Mouse (Mus musculus) intestine, embryonic 15.5 days (tissue): Measurements from ENCODE around the gene Zfp3. TPM values are rescaled to one million over a fixed set of nuclear protein-coding genes. Genes with fewer than 3 reads are reported as not detected.
A peak's percentile ranks its signal among the peaks of the same experiment; 100 is the strongest.
"Not testable (repeated sequence)": the region's sequence is repeated elsewhere in the genome, so short reads cannot be mapped to it uniquely, and the experiment has no call there.

Experiments used
- ATAC-seq: fragments of 200-750 bp; cut with Nextera tagmentation; 2 replicates; pipeline ENCODE4 v1.8.0; 2017; ENCODE audit warnings: moderate TSS enrichment, moderate library complexity
- H3K27ac ChIP-seq: fragments of 300-500 bp; sonication (generic); 2 replicates; pipeline ENCODE4 v1.5.1; 2015; ENCODE audit warnings: mild to moderate bottlenecking, inconsistent platforms
- H3K27me3 ChIP-seq: fragments of 300-500 bp; sonication (generic); replicated peaks from 2 replicates; pipeline ENCODE4 v1.6.1; 2015; ENCODE audit warnings: inconsistent platforms
- H3K36me3 ChIP-seq: fragments of 300-500 bp; sonication (generic); 2 replicates; pipeline ENCODE4 v1.6.1; 2015; ENCODE audit warnings: inconsistent platforms
- H3K4me1 ChIP-seq: fragments of 300-500 bp; sonication (generic); replicated peaks from 2 replicates; pipeline ENCODE4 v1.6.1; 2015; ENCODE audit warnings: inconsistent platforms
- H3K4me2 ChIP-seq: fragments of 300-500 bp; sonication (generic); replicated peaks from 2 replicates; pipeline ENCODE4 v1.6.1; 2015; ENCODE audit warnings: mild to moderate bottlenecking, inconsistent platforms
- H3K4me3 ChIP-seq: fragments of 300-500 bp; sonication (generic); replicated peaks from 2 replicates; pipeline ENCODE4 v1.5.1; 2015; ENCODE audit warnings: inconsistent platforms
- H3K9ac ChIP-seq: fragments of 300-500 bp; sonication (generic); 2 replicates; pipeline ENCODE4 v1.6.1; 2015; ENCODE audit warnings: inconsistent platforms
- H3K9me3 ChIP-seq: fragments of 300-500 bp; sonication (generic); 2 replicates; pipeline ENCODE4 v1.6.1; 2016; ENCODE audit warnings: inconsistent platforms
- WGBS: fragments of 180-500 bp; shearing (Covaris S2); methylation state at CpG from one replicate; pipeline ENCODE4 v1.1.7; 2015; 5-methylcytosine and 5-hydroxymethylcytosine counted together
- polyA plus RNA-seq: library from polyadenylated mRNA; unstranded; fragments of >200 nt; fragmentation: Nextera tagmentation; extraction: Ambion mirVana; gene quantifications from 2 replicates; pipeline ENCODE4 v1.2.1, GENCODE M21; 2015

The Zfp3 gene
- polyA plus RNA-seq, 1 experiment from 2014 or later = 5.3 TPM

DNA sequence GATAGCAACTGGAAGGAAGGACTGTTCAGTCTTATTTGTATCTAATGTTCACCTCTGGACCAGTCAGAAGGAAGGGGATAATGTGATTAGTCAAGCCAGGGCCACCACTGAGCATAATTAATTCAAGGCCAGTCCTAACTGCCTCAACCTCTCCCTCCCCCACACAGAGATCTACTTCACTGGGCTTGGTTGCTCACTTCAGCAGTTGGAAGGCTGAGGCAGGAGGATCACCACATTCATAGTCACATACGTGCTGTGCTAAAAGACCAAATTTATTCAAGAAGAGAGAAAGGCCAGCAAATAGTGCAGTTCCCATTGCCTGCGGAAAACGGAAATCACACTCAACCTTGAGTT is 450 bp upstream of the Zfp3 start:
- WGBS = 26% methylated on average over 3 of the region's 3 CpGs
- peak overlapping the region; percentile 78 for H3K4me3 ChIP-seq
- no peaks in the 10 kb centered on the region for H3K36me3 ChIP-seq
- H3K4me1 ChIP-seq = 0 out of 2 replicates have a peak, but pooled peaks cover 5% of the 10 kb centered on the region
- no peaks in the 10 kb centered on the region for H3K9me3 ChIP-seq
- 0 out of 2 replicates have a peak, but pooled peaks have one; percentile 18 for ATAC-seq
- H3K27me3 ChIP-seq = no peaks in the 10 kb centered on the region
- H3K27ac ChIP-seq = peak overlapping the region; percentile 93
- H3K9ac ChIP-seq = peak overlapping the region; percentile 86
- peak overlapping the region; percentile 84 for H3K4me2 ChIP-seq

DNA sequence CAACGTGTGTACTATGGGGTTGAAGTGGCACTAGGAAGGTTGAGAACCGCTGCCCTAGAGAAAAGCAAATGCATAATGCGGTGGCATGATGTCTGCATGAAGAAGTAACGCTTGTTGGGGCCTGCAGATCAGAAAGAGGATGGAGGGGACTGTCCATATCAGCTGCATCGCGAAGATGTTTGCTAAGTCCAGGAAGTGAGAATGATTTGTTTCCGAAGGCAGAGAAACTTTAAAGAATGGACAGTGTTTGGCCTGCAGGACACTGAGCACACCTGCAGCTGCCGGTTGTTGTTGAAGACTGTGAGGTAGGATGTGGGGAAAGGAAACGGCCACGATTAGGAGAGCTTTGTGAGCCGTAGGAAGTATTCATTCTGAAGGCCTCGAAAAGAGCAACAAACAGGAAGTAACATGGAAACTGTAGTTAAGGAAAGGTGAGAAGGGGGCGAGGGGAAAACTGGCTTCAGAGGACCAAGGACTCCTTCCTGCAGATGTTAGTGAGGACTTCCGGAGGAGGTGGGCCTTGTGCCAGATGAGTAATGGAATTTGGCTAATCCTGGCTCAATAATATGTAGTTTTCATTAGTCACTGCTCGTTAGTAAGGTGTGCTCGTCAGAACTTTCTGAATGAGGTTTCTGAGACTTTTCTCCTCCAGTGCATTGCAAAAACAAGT is 1.9 kb downstream of the Zfp3 start:
- Histone ChIP-seq H3K27ac (no peak overlapping the region), H3K36me3 (no peaks in the 10 kb centered on the region), H3K27me3 (no peaks in the 10 kb centered on the region), H3K4me1 (0 out of 2 replicates have a peak, but pooled peaks cover 5% of the 10 kb centered on the region), H3K4me2 (peak overlapping the region; percentile 84; the same call in 1 of the 2 replicates), H3K9me3 (no peaks in the 10 kb centered on the region), H3K4me3 (no peak overlapping the region), H3K9ac (no peak overlapping the region)
- WGBS = 75% methylated on average over 16 of the region's 16 CpGs
- ATAC-seq = no peak

DNA sequence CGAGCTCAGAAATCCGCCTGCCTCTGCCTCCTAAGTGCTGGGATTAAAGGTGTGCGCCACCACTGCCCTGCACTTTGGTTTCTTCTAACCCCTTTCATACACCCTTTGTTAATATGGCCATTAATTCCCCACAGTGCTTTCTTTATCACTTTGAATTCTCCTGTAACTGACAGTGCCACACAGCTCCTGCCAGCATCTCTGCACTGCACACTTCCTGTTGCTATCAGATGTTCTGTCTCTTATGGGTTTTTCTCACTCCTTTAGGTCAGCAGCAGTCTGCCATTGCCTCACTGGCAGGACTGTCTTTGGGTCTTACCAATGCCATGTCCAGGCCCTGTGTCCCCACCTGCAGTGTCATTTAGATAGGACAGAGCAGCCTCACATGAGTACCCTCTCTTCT is 6.8 kb downstream of the Zfp3 start:
- Histone ChIP-seq H3K4me2 (no peak overlapping the region), H3K4me3 (no peak overlapping the region), H3K36me3 (peaks cover 4% of the 10 kb centered on the region; the same call in 1 of the 2 replicates), H3K27ac (no peak overlapping the region), H3K9ac (no peak overlapping the region), H3K9me3 (no peaks in the 10 kb centered on the region), H3K4me1 (0 out of 2 replicates have a peak, but pooled peaks cover 4% of the 10 kb centered on the region), H3K27me3 (no peaks in the 10 kb centered on the region)
- no peak for ATAC-seq
- WGBS = 90% methylated on average over 3 of the region's 3 CpGs

DNA sequence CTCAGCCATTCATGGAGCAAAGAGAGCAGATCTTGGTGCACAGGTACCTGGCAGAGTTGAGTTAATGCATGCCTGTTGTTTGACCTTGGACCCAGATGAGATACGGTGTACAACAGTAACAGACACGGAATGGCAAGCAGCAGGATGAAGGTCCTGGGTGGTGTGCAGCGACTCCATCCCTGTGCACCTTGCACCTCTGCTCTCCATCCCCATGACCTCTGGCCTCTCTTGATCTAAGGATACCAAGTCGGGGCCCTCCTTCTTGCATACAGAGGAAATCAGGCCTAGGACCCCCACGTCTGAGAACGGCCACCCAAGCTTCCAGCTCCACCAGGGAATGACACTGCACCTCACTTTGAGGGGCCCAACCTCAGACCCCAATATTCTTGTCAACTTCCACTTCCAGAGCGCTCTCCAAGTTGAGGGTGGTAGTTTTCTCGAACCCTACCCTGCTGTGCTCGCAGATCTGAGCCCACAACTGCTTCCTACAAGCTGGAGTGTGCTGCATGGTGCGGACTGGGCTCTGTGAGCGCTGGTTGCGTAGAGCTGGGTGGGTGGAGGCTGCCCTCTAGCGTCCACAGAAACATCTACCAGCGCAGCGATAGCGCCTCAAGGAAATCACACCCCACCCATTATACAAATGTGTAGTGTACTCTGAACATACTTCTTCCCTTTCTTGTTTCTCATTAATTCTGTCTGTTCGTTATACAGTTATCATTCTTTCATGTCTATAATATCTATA is 13.0 kb downstream of the Zfp3 start:
- H3K9me3 ChIP-seq = no peaks in the 10 kb centered on the region
- no peak overlapping the region for H3K4me3 ChIP-seq
- peak; percentile 91 for ATAC-seq
- H3K9ac ChIP-seq = no peak overlapping the region
- H3K27ac ChIP-seq = no peak overlapping the region
- 28% methylated on average over 17 of the region's 17 CpGs for WGBS
- H3K4me1 ChIP-seq = 0 out of 2 replicates have a peak, but pooled peaks cover 4% of the 10 kb centered on the region
- 0 out of 2 replicates have a peak overlapping the region, but pooled peaks have one; percentile 9 for H3K4me2 ChIP-seq
- H3K27me3 ChIP-seq = no peaks in the 10 kb centered on the region
- H3K36me3 ChIP-seq = 0 out of 2 replicates have a peak, but pooled peaks cover 4% of the 10 kb centered on the region

DNA sequence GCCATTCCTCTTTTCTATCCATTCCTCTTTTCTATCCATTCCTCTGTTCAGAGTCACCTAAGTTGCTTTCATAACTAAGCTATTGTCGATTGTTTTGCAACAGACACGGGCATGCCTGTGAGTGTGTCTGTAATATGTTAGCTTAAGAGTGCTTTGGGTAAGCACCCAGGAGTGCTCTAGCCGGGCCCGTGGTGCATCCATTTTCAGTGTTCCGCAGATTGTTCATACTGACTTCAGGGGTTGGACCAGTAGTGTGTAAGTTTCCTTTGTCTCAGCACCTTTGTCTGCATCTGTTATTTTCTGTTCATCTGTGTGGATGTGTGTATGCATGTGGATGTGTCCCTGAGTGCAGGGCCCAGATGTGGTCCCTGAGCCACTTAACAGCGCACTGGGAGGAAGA is 13.6 kb downstream of the Zfp3 start:
- 64% methylated on average over 6 of the region's 6 CpGs for WGBS
- ATAC-seq = peak; percentile 40

DNA sequence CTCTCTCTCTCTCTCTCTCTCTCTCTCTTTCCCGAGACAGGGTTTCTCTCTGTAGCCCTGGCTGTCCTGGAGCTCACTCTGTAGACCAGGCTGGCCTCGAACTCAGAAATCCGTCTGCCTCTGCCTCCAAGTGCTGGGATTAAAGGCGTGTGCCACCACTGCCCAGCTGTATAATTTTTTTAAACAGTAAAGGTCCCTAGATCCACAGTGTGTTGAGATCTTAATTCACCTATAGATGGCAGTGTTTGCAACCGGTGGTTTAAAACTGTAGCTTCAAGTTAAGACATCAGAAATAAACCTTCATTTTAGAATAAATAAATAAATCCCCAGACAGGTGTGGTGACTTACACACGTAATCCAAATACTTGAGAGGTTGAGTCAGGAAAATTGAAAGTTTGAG is 14.0 kb downstream of the Zfp3 start:
- not testable (repeated sequence) for H3K4me3 ChIP-seq, H3K27me3 ChIP-seq, H3K4me1 ChIP-seq, H3K36me3 ChIP-seq, H3K9ac ChIP-seq, H3K9me3 ChIP-seq, H3K4me2 ChIP-seq, H3K27ac ChIP-seq
- WGBS = 26% methylated on average over 6 of the region's 6 CpGs
- ATAC-seq = 0 out of 2 replicates have a peak, but pooled peaks have one; percentile 52

More for the DNA sequence above, 13.6 kb downstream of the Zfp3 start:
- Histone ChIP-seq H3K36me3 (no peaks in the 10 kb centered on the region), H3K27ac (no peak overlapping the region), H3K4me2 (no peak overlapping the region), H3K9ac (no peak overlapping the region), H3K9me3 (no peaks in the 10 kb centered on the region), H3K4me1 (0 out of 2 replicates have a peak, but pooled peaks cover 4% of the 10 kb centered on the region), H3K4me3 (no peak overlapping the region), H3K27me3 (no peaks in the 10 kb centered on the region)

DNA sequence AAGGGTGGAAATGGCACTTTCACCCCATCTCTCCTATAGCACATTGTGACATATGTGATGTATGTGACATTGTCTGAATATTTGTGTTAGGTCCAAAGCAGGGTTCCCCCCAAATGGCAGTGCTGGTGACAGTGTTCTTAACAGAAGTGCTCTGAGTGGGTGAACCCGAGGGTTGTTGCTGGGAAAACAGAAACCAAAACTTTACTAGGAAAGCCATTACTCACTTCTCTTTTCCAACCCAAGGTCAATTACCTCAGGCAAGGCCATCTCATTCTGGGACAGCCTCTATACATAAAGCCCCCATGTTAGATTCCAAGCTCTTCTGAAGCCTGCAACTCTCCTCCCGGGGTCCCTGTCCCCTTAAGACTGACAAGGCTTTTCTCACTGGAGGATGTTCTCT is 21.9 kb downstream of the Zfp3 start:
- Histone ChIP-seq H3K27me3 (no peaks in the 10 kb centered on the region), H3K9ac (no peak overlapping the region), H3K27ac (no peak overlapping the region), H3K4me1 (no peaks in the 10 kb centered on the region), H3K4me3 (no peak overlapping the region), H3K9me3 (no peaks in the 10 kb centered on the region), H3K4me2 (no peak overlapping the region), H3K36me3 (no peaks in the 10 kb centered on the region)
- WGBS = 52% methylated on average over 2 of the region's 2 CpGs
- no peak for ATAC-seq

DNA sequence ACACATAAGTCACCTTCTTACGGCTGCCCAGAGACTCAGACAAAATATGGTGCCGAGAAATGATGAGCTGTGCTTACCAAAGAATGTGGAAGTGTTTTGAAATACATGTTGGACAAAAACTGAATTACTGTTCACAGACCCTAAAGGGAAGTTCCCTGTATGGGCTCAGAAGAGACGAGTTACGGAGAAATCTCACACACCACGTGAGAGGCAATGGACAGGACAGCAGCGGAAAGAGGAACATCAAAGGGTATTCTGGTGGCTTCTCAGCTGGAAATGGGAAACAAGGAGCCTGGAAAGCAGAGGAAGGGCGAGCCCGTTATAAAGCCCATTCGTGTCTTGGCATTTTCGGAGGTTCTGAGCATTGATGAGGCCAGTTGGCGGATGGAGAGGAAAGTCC is 23.0 kb downstream of the Zfp3 start:
- Histone ChIP-seq H3K4me3 (no peak overlapping the region), H3K36me3 (no peaks in the 10 kb centered on the region), H3K4me2 (no peak overlapping the region), H3K9ac (no peak overlapping the region), H3K27ac (no peak overlapping the region), H3K9me3 (no peaks in the 10 kb centered on the region), H3K27me3 (no peaks in the 10 kb centered on the region), H3K4me1 (no peaks in the 10 kb centered on the region)
- WGBS = 67% methylated on average over 11 of the region's 11 CpGs
- ATAC-seq = no peak

DNA sequence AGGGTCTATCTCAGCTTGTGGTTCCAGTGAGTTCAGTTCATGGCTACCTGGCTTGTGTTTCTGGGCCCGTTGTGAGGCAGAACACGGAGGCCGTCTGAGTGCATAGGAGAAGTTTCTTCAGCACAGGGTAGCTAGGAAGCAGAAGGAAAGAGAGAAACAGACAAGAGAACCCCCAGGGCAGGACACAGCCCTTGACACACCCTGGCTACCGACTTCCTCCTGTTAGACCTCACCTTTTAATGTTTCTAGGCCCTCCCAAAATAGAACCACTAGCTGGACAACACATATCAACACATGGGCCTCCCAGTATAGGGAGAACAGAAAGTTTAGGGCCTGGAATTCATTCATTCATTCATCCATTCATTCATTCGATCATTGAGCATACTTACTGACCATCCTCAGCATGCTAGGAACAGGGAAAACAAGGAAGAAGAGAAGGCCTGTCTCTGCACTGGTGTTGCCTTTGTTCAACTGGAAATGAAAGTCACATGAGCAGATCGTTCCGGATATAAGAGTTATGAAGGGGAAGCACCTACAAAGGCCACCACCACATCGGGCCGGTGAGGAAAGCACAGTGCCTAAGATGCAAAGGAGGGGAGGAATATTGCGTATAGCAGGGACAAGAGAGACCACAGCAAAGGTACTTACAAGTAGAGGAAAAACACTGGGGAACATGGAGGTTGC is 25.1 kb downstream of the Zfp3 start:
- Histone ChIP-seq H3K36me3 (no peaks in the 10 kb centered on the region), H3K4me2 (no peak overlapping the region), H3K4me3 (no peak overlapping the region), H3K27ac (no peak overlapping the region), H3K9me3 (no peaks in the 10 kb centered on the region), H3K27me3 (no peaks in the 10 kb centered on the region), H3K4me1 (no peaks in the 10 kb centered on the region), H3K9ac (no peak overlapping the region)
- 83% methylated on average over 10 of the region's 10 CpGs for WGBS
- ATAC-seq = no peak

DNA sequence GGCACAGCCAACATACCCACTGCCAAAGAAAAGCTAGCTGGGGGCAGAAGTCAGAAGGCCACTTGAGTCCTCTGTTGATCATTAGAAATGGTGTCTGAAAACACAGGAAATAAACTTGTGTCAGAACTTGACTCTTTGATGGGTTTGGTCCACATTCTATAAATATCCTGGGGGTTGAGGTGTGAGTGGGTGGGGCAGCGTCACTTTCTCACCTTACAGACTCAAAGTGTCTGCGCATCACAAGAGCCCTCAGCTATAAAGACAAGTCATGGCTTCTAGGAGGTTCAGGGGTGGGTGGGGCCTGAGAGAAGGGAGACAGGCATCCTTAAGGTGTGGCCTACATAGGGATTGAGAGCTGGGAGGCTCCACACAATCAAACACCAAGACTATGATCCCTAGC is 26.4 kb downstream of the Zfp3 start:
- whole genome bisulfite sequencing = 80% methylated on average over 2 of the region's 2 CpGs
- Histone ChIP-seq H3K4me2 (no peak overlapping the region), H3K9me3 (no peaks in the 10 kb centered on the region), H3K4me1 (no peaks in the 10 kb centered on the region), H3K9ac (no peak overlapping the region), H3K36me3 (no peaks in the 10 kb centered on the region), H3K27ac (no peak overlapping the region), H3K4me3 (no peak overlapping the region), H3K27me3 (no peaks in the 10 kb centered on the region)
- ATAC-seq = no peak

DNA sequence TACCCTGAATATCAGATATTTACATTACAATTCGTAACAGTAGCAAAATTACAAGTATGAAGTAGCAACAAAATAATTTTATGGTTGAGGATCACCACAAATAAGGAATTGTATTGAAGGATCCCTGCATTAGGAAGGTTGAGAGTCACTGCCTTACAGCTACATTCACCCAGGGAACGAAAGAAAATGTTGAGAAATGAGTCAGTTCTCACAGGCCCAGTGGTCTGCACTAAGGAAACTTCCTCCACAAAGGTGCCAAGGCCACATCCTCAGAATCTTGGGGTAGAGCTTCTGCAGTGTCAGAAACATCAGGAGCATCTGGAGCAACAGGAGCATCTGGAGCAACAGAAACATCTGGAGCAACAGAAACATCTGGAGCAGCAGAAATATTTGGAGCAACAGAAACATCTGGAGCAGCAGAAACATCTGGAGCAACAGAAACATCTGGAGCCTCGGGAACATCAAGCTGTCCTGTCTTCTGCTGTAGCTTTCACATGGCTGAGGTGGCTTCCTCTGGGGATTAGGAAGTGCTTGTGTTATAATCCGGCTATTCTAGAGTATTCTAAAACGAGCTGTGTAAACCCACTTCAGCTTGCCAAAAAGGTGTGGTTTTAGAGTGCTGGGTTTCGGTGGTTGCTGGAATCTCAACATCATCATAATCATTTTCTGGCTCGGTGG is 27.0 kb downstream of the Zfp3 start:
- Histone ChIP-seq H3K9me3 (no peaks in the 10 kb centered on the region), H3K4me2 (no peak overlapping the region), H3K27me3 (no peaks in the 10 kb centered on the region), H3K9ac (no peak overlapping the region), H3K4me3 (no peak overlapping the region), H3K27ac (no peak overlapping the region), H3K36me3 (no peaks in the 10 kb centered on the region), H3K4me1 (no peaks in the 10 kb centered on the region)
- no peak for ATAC-seq
- WGBS = 67% methylated on average over 7 of the region's 7 CpGs

DNA sequence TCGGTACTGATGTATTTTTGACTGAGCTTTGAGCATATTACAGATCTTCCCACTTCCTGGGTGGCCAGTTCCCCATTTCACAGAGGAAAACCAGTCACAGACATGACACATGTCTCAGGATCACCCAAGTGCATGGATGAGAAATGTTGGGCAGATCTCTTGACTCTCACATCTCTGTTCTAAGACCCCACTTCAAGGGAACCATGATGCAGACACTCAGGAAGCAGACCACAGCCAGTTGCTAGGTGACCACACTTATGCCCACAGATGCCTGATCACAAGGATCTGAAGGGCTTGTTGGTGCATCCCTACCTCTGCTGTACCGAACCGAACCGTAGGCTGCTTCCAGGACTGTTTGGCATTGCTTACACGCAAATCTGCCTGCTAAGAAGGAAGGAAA is 27.7 kb downstream of the Zfp3 start:
- H3K9me3 ChIP-seq = no peaks in the 10 kb centered on the region
- ATAC-seq = no peak
- H3K27ac ChIP-seq = no peak overlapping the region
- 81% methylated on average over 5 of the region's 5 CpGs for WGBS
- no peak overlapping the region for H3K4me3 ChIP-seq
- H3K27me3 ChIP-seq = no peaks in the 10 kb centered on the region
- no peaks in the 10 kb centered on the region for H3K4me1 ChIP-seq
- no peak overlapping the region for H3K9ac ChIP-seq
- no peak overlapping the region for H3K4me2 ChIP-seq
- H3K36me3 ChIP-seq = no peaks in the 10 kb centered on the region
